Mouse (Mus musculus): ENCODE measurements around the gene Ubxn7. TPM values are rescaled to one million over a fixed set of nuclear protein-coding genes. Genes with fewer than 3 reads are reported as not detected.

The Ubxn7 gene
- total and polyA plus RNA-seq, 2 experiments from 2014 or later: 10.7 to 37.0 TPM

GRCm38 (mm10) chr16:32332556-32333511 lies 777 bp downstream of the Ubxn7 start:
- no peaks in the 10 kb centered on the region for H3K36me3 ChIP-seq (ENCODE audit: insufficient read depth, low read length)
- peak overlapping the region; percentile 53 for H3K4me2 ChIP-seq (ENCODE audit: low read depth, low read length, poor library complexity, severe bottlenecking)
- DNase-seq (ENCODE audit: low spot score) (peak; percentile 59), ATAC-seq (ENCODE audit: low FRiP score) (peak; percentile 76)
- H3K9ac ChIP-seq (replicated peaks; ENCODE audit: low read length, poor library complexity, severe bottlenecking): peak overlapping the region; percentile 89
- H3K27ac ChIP-seq (ENCODE audit: low read depth, low read length): peak overlapping the region; percentile 96
- no peaks in the 10 kb centered on the region for H3K27me3 ChIP-seq (ENCODE audit: insufficient read depth, low read length)
- H3K4me3 ChIP-seq (ENCODE audit: low read depth, low read length): peak overlapping the region; percentile 99
- WGBS: under 1% methylated on average over 53 of the region's 54 CpGs
- H3K9me3 ChIP-seq (ENCODE audit: low read length): no peaks in the 10 kb centered on the region
- H3K4me1 ChIP-seq (ENCODE audit: insufficient read depth, low read length): peaks cover 5% of the 10 kb centered on the region; the same call in 1 of the 2 replicates
- no peak for TF ChIP-seq CTCF (IDR thresholded peaks at IDR 0.05)

GRCm38 (mm10) chr16:32335146-32335545 lies 3.1 kb downstream of the Ubxn7 start:
- Histone ChIP-seq H3K4me1 (ENCODE audit: insufficient read depth, low read length) (peaks cover 5% of the 10 kb centered on the region; the same call in 1 of the 2 replicates), H3K27ac (ENCODE audit: low read depth, low read length) (no peak overlapping the region), H3K36me3 (ENCODE audit: insufficient read depth, low read length) (no peaks in the 10 kb centered on the region), H3K9ac (replicated peaks; ENCODE audit: low read length, poor library complexity, severe bottlenecking) (no peak overlapping the region), H3K27me3 (ENCODE audit: insufficient read depth, low read length) (no peaks in the 10 kb centered on the region), H3K4me3 (ENCODE audit: low read depth, low read length) (no peak overlapping the region), H3K4me2 (ENCODE audit: low read depth, low read length, poor library complexity, severe bottlenecking) (no peak overlapping the region), H3K9me3 (ENCODE audit: low read length) (no peaks in the 10 kb centered on the region)
- 97% methylated on average over 5 of the region's 5 CpGs for WGBS
- ATAC-seq (ENCODE audit: low FRiP score): no peak
- no peak for TF ChIP-seq CTCF (IDR thresholded peaks at IDR 0.05)
- no peak for DNase-seq (ENCODE audit: low spot score)

DNA sequence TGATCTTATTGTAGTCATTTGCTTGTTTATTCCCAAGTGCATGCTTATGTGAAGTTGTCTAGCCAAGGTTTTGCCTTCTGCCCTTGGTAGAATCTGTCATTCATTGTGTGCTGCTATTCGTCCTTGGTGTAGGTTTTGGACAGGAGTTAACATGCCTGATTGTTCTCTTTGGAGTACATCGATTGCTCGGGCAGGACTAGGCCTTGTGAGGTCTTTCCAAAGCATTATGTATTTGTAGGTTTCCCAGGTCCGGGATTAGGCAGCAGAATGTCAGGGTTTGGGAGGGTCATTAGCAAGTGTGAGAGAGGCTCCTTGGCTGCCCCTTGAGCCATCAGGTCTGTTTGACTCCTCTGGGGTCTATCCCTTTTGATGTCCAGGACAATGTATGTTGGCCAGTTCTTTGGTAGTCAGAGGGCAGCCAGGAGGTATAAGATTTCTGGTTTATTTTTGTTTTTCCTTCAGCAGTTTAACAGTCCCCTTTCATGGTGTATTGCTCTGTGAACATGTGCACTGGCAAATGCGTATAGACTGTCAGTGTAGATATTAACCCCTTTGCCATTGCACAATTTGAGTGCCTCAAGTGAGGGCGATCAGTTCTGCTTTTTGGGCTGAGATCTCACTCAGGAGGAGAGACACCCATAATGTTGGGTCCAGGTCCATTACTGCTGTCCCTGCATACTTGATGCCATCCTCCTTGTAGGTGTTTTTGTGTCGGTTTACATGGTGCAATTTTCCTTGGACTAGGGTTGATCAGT lies 4.1 kb downstream of the Ubxn7 start:
- Histone ChIP-seq H3K4me3 (ENCODE audit: low read depth, low read length) (no peak overlapping the region), H3K9ac (replicated peaks; ENCODE audit: low read length, poor library complexity, severe bottlenecking) (no peak overlapping the region), H3K9me3 (ENCODE audit: low read length) (no peaks in the 10 kb centered on the region), H3K4me1 (ENCODE audit: insufficient read depth, low read length) (peaks cover 5% of the 10 kb centered on the region; the same call in 1 of the 2 replicates), H3K36me3 (ENCODE audit: insufficient read depth, low read length) (no peaks in the 10 kb centered on the region), H3K27ac (ENCODE audit: low read depth, low read length) (no peak overlapping the region), H3K27me3 (ENCODE audit: insufficient read depth, low read length) (no peaks in the 10 kb centered on the region), H3K4me2 (ENCODE audit: low read depth, low read length, poor library complexity, severe bottlenecking) (no peak overlapping the region)
- TF ChIP-seq CTCF (IDR thresholded peaks at IDR 0.05): no peak
- WGBS: 70% methylated on average over 7 of the region's 7 CpGs
- no peak for ATAC-seq (ENCODE audit: low FRiP score)
- DNase-seq (ENCODE audit: low spot score): no peak

DNA sequence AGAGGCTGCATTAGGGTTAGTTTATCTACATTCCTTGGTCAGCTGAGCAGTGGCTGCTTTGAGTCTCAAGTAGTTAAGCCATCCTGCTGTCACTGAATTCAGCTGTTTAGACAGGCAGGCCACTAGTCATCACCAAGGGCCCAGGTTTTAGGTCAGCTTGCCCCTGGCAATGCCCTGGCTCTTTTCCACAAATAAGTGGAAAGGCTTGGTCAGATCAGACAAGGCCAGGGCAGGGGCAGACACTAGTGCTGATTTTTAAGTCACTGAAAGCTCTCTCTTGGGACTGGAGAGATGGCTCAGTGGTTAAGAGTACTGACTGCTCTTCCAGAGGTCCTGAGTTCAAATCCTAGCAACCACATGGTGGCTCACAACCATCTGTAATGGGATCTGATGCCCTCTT lies 4.9 kb downstream of the Ubxn7 start:
- H3K4me3 ChIP-seq (ENCODE audit: low read depth, low read length): no peak overlapping the region
- TF ChIP-seq CTCF (IDR thresholded peaks at IDR 0.05): no peak
- H3K36me3 ChIP-seq (ENCODE audit: insufficient read depth, low read length): no peaks in the 10 kb centered on the region
- no peaks in the 10 kb centered on the region for H3K27me3 ChIP-seq (ENCODE audit: insufficient read depth, low read length)
- H3K9me3 ChIP-seq (ENCODE audit: low read length): no peaks in the 10 kb centered on the region
- no peak overlapping the region for H3K9ac ChIP-seq (replicated peaks; ENCODE audit: low read length, poor library complexity, severe bottlenecking)
- H3K27ac ChIP-seq (ENCODE audit: low read depth, low read length): no peak overlapping the region
- no peak for ATAC-seq (ENCODE audit: low FRiP score)
- no peak for DNase-seq (ENCODE audit: low spot score)
- no peak overlapping the region for H3K4me2 ChIP-seq (ENCODE audit: low read depth, low read length, poor library complexity, severe bottlenecking)
- H3K4me1 ChIP-seq (ENCODE audit: insufficient read depth, low read length): peaks cover 5% of the 10 kb centered on the region; the same call in 1 of the 2 replicates

GRCm38 (mm10) chr16:32340451-32340850 lies 8.4 kb downstream of the Ubxn7 start:
- WGBS: 88% methylated on average over 1 of the region's 1 CpGs
- DNase-seq (ENCODE audit: low spot score): no peak

More at GRCm38 (mm10) chr16:32340451-32340850, 8.4 kb downstream of the Ubxn7 start:
- Histone ChIP-seq H3K9me3 (ENCODE audit: low read length) (no peaks in the 10 kb centered on the region), H3K4me1 (ENCODE audit: insufficient read depth, low read length) (peaks cover 5% of the 10 kb centered on the region; the same call in 1 of the 2 replicates), H3K36me3 (ENCODE audit: insufficient read depth, low read length) (no peaks in the 10 kb centered on the region), H3K27ac (ENCODE audit: low read depth, low read length) (no peak overlapping the region), H3K27me3 (ENCODE audit: insufficient read depth, low read length) (no peaks in the 10 kb centered on the region), H3K9ac (replicated peaks; ENCODE audit: low read length, poor library complexity, severe bottlenecking) (no peak overlapping the region), H3K4me2 (ENCODE audit: low read depth, low read length, poor library complexity, severe bottlenecking) (no peak overlapping the region), H3K4me3 (ENCODE audit: low read depth, low read length) (no peak overlapping the region)
- no peak for ATAC-seq (ENCODE audit: low FRiP score)
- TF ChIP-seq CTCF (IDR thresholded peaks at IDR 0.05): no peak
